Mouse (Mus musculus) cortical plate, adult 2 months (tissue): ENCODE measurements around the gene Irf7.

Experiments used
- CTCF ChIP-seq: fragments of 200-500 bp; IDR thresholded peaks from 2 replicates; pipeline ENCODE4 v1.5.1; 2011; ENCODE audit warnings: mild to moderate bottlenecking, control low read depth, low read length; ENCODE audit not compliant: insufficient read depth; ENCODE audit errors: extremely low read depth
- POLR2A ChIP-seq: fragments of 200-500 bp; IDR thresholded peaks from 2 replicates; pipeline ENCODE4 v1.6.1; 2011; ENCODE audit warnings: mild to moderate bottlenecking, low read length, control low read depth; ENCODE audit not compliant: insufficient read depth; ENCODE audit errors: extremely low read depth

- TF ChIP-seq POLR2A = no peak
- TF ChIP-seq CTCF = no peak
These were observed 2.1 kb downstream of the Irf7 start for GRCm38 (mm10) chr7:141264041-141264700.
